Mouse (Mus musculus): ENCODE measurements around the gene Nrcam. TPM values are rescaled to one million over a fixed set of nuclear protein-coding genes. Genes with fewer than 3 reads are reported as not detected.

The Nrcam gene
- total and polyA plus RNA-seq, 3 experiments = 0.16 to 0.23 (median 0.20) TPM

DNA sequence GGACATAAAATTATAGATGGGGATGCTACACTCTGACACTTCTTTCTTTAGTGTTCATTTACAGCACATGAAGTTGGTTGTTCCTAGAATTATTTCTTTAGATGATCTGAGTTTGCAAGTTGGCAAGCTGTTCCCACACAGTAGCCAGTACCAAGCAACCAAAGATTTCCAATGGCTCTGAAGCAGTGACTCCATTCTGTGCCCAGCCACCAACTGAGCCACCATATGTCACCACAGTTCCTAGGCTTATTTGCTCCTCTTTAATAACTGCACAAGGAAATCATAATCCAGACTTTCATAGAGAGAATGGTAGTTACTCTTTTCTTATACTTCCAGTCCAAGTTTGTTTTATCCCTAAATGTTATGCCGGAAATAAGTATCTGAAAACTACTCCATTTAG lies 226.1 kb downstream of the Nrcam start:
- no peak for TF ChIP-seq POLR2A (IDR thresholded peaks at IDR 0.05; ENCODE audit: insufficient read depth, low read depth, low read length)
- TF ChIP-seq EP300 (IDR thresholded peaks at IDR 0.05; ENCODE audit: insufficient read depth, low read depth, low read length) = no peak
- TF ChIP-seq CTCF (IDR thresholded peaks at IDR 0.05) = no peak
- intact Hi-C loops (cut with DNase I) = no loop called here
- no peak for DNase-seq
- Histone ChIP-seq H3K9ac (ENCODE audit: low read depth, low read length) (no peak overlapping the region), H3K4me1 (ENCODE audit: control insufficient read depth, insufficient read depth, low read length) (no peaks in the 10 kb centered on the region), H3K27me3 (ENCODE audit: control insufficient read depth, insufficient read depth, low read length) (no peaks in the 10 kb centered on the region), H3K4me3 (no peak overlapping the region), H3K79me2 (replicated peaks; ENCODE audit: control insufficient read depth, insufficient read depth, low read length) (no peaks in the 10 kb centered on the region), H3K36me3 (ENCODE audit: control insufficient read depth, insufficient read depth, low read length) (no peaks in the 10 kb centered on the region), H3K27ac (no peak overlapping the region)
- WGBS = 87% methylated on average over 1 of the region's 1 CpGs

GRCm38 (mm10) chr12:44560002-44560401 lies 231.3 kb downstream of the Nrcam start:
- no peaks in the 10 kb centered on the region for H3K4me1 ChIP-seq (ENCODE audit: control insufficient read depth, insufficient read depth, low read length)
- no peak overlapping the region for H3K27ac ChIP-seq
- no peak overlapping the region for H3K9ac ChIP-seq (ENCODE audit: low read depth, low read length)
- intact Hi-C loops (cut with DNase I) = no loop called here
- no peak overlapping the region for H3K4me3 ChIP-seq
- H3K27me3 ChIP-seq (ENCODE audit: control insufficient read depth, insufficient read depth, low read length) = no peaks in the 10 kb centered on the region
- DNase-seq = no peak
- TF ChIP-seq POLR2A (IDR thresholded peaks at IDR 0.05; ENCODE audit: insufficient read depth, low read depth, low read length) (no peak), CTCF (IDR thresholded peaks at IDR 0.05) (no peak), EP300 (IDR thresholded peaks at IDR 0.05; ENCODE audit: insufficient read depth, low read depth, low read length) (no peak)
- no peaks in the 10 kb centered on the region for H3K79me2 ChIP-seq (replicated peaks; ENCODE audit: control insufficient read depth, insufficient read depth, low read length)
- H3K36me3 ChIP-seq (ENCODE audit: control insufficient read depth, insufficient read depth, low read length) = no peaks in the 10 kb centered on the region

GRCm38 (mm10) chr12:44570070-44570469 lies 241.4 kb downstream of the Nrcam start:
- DNase-seq = no peak
- Histone ChIP-seq H3K4me1 (ENCODE audit: control insufficient read depth, insufficient read depth, low read length) (no peaks in the 10 kb centered on the region), H3K79me2 (replicated peaks; ENCODE audit: control insufficient read depth, insufficient read depth, low read length) (no peaks in the 10 kb centered on the region), H3K27ac (no peak overlapping the region), H3K4me3 (no peak overlapping the region), H3K27me3 (ENCODE audit: control insufficient read depth, insufficient read depth, low read length) (no peaks in the 10 kb centered on the region), H3K9ac (ENCODE audit: low read depth, low read length) (no peak overlapping the region), H3K36me3 (ENCODE audit: control insufficient read depth, insufficient read depth, low read length) (no peaks in the 10 kb centered on the region)
- TF ChIP-seq EP300 (IDR thresholded peaks at IDR 0.05; ENCODE audit: insufficient read depth, low read depth, low read length) (no peak), CTCF (IDR thresholded peaks at IDR 0.05) (no peak), POLR2A (IDR thresholded peaks at IDR 0.05; ENCODE audit: insufficient read depth, low read depth, low read length) (no peak)
- 77% methylated on average over 7 of the region's 7 CpGs for WGBS
- intact Hi-C loops (cut with DNase I) = no loop called here

DNA sequence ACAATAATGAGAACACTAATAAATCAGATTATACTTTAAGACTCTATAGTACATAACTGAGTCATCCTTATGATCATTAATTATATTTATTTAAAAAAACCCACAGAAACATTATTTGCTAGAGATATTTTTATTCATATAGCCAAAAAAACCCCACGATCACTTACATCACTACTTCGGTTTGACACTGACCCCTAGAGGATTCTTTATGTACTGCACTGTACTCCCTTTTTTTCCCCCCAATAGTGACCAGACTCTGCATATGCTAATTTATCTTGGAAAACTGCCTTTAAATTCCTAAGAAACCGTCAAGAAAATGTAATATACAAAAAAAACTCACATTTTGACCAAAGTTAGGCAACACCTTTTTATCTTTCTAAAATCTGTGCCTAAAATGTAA lies 244.0 kb downstream of the Nrcam start:
- Histone ChIP-seq H3K27me3 (ENCODE audit: control insufficient read depth, insufficient read depth, low read length) (no peaks in the 10 kb centered on the region), H3K27ac (no peak overlapping the region), H3K4me3 (no peak overlapping the region), H3K4me1 (ENCODE audit: control insufficient read depth, insufficient read depth, low read length) (no peaks in the 10 kb centered on the region), H3K9ac (ENCODE audit: low read depth, low read length) (no peak overlapping the region), H3K36me3 (ENCODE audit: control insufficient read depth, insufficient read depth, low read length) (no peaks in the 10 kb centered on the region), H3K79me2 (replicated peaks; ENCODE audit: control insufficient read depth, insufficient read depth, low read length) (no peaks in the 10 kb centered on the region)
- intact Hi-C loops (cut with DNase I) = no loop called here
- no peak for DNase-seq
- TF ChIP-seq POLR2A (IDR thresholded peaks at IDR 0.05; ENCODE audit: insufficient read depth, low read depth, low read length) = no peak
- no peak for TF ChIP-seq EP300 (IDR thresholded peaks at IDR 0.05; ENCODE audit: insufficient read depth, low read depth, low read length)
- TF ChIP-seq CTCF (IDR thresholded peaks at IDR 0.05) = peak; percentile 84
- WGBS = 10% methylated on average over 3 of the region's 3 CpGs

DNA sequence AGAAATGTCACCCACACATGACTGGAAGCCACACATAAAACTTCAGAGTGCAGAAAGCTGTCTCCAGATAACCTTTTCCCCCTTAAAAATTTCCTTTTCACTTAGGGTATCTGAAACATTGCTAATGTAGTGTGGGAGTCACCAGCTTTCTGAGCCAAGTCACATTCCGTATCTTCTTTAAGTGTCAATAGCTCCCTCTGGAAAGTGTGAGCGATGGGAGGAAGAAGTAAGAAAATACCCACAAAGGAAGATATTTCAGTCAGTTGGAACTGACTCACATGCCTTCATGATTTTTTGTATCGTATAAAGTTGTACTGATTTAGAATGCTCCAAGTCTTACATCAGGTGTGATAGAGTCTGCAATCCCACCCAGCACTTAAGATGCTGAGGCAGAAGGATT lies 245.5 kb downstream of the Nrcam start:
- Histone ChIP-seq H3K79me2 (replicated peaks; ENCODE audit: control insufficient read depth, insufficient read depth, low read length) (no peaks in the 10 kb centered on the region), H3K4me1 (ENCODE audit: control insufficient read depth, insufficient read depth, low read length) (no peaks in the 10 kb centered on the region), H3K36me3 (ENCODE audit: control insufficient read depth, insufficient read depth, low read length) (no peaks in the 10 kb centered on the region), H3K4me3 (no peak overlapping the region), H3K9ac (ENCODE audit: low read depth, low read length) (no peak overlapping the region), H3K27ac (no peak overlapping the region), H3K27me3 (ENCODE audit: control insufficient read depth, insufficient read depth, low read length) (no peaks in the 10 kb centered on the region)
- intact Hi-C loops (cut with DNase I) = no loop called here
- DNase-seq = no peak
- TF ChIP-seq EP300 (IDR thresholded peaks at IDR 0.05; ENCODE audit: insufficient read depth, low read depth, low read length) (no peak), POLR2A (IDR thresholded peaks at IDR 0.05; ENCODE audit: insufficient read depth, low read depth, low read length) (no peak), CTCF (IDR thresholded peaks at IDR 0.05) (no peak)
- 61% methylated on average over 3 of the region's 3 CpGs for WGBS

GRCm38 (mm10) chr12:44601410-44602149 lies 272.9 kb downstream of the Nrcam start:
- H3K27me3 ChIP-seq (ENCODE audit: control insufficient read depth, insufficient read depth, low read length) = no peaks in the 10 kb centered on the region
- intact Hi-C loops (cut with DNase I) = loop anchor here (1.0 kb wide), 1 partner anchor 586 kb away; no protein-coding TSS in a partner anchor
- WGBS = 36% methylated on average over 16 of the region's 16 CpGs
- H3K27ac ChIP-seq = no peak overlapping the region
- TF ChIP-seq POLR2A (IDR thresholded peaks at IDR 0.05; ENCODE audit: insufficient read depth, low read depth, low read length) = no peak
- peak; percentile 89 for TF ChIP-seq CTCF (IDR thresholded peaks at IDR 0.05)
- no peak overlapping the region for H3K9ac ChIP-seq (ENCODE audit: low read depth, low read length)
- no peaks in the 10 kb centered on the region for H3K36me3 ChIP-seq (ENCODE audit: control insufficient read depth, insufficient read depth, low read length)
- peak; percentile 25 to 61 for DNase-seq
- no peaks in the 10 kb centered on the region for H3K79me2 ChIP-seq (replicated peaks; ENCODE audit: control insufficient read depth, insufficient read depth, low read length)
- no peak overlapping the region for H3K4me3 ChIP-seq
- no peaks in the 10 kb centered on the region; the same call in 1 of the 2 replicates for H3K4me1 ChIP-seq (ENCODE audit: control insufficient read depth, insufficient read depth, low read length)
